Mouse (Mus musculus): Measurements from ENCODE around the gene Ltbp3. TPM values are rescaled to one million over a fixed set of nuclear protein-coding genes. Genes with fewer than 3 reads are reported as not detected.

Ltbp3 gene
- total RNA-seq, 2 experiments from 2014 or later: 88.0 to 113 TPM

- DNase-seq: no peak
These were observed 16.7 kb upstream of the Ltbp3 start for GRCm38 (mm10) chr19:5723934-5724548.

DNA sequence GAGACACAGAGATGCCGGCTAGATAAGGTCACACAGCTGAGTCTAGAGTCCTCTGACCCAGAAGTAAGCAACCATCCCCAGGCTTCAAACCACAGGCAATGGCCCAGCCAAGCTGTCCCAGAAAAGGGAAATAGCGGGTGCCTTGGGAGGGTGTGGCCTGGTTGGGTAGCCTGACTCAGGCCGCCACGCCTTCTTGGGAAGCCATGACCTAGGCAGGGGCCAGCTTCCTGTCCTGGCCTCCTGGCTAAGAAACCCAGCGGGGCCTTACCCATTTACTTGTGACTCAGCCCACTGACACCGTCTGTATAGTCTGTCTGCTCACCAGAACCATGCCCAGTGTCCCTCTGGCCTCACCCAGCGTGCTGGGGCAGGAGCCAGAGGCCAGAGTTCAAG is 16.2 kb upstream of the Ltbp3 start:
- peak; percentile 74 for DNase-seq

GRCm38 (mm10) chr19:5725029-5725707 is 15.5 kb upstream of the Ltbp3 start:
- DNase-seq: peak; percentile 84

DNA sequence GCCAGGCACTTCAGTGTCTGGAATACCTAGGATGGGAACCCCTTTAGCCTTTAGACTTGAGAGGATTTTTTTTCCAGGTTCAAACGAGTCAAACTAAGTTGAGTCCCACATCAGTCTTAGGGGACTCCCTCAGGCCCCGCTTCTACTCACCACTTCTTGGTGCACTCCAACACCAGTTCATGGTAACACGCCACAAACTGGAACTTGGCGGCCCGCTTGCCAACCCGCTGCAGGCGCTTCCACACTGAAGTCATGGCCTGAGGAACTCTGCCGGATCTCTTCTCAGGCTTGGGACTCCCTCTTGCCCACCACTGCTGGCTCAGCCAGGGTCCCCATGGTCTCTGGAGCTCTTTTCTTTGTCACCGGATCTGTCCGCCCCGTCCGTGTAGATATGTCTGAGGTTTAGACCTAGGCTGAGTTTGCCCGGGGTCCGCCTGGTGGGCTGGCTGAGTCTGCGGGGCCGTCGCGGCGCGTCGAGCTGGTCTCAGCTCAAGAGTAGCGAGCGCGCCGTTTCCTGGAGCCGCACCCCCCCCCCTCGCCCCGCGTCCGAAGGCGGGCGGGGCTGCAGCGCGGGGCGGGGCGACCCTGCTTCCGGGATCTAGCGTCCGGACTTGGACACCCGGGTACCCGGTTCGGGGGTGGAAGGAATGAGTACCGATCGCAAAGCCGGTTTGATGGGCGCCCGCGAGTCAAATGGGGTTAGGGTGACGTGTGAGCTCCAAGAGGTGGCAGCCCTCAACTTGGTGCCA is 14.8 kb upstream of the Ltbp3 start, which contains the start of gene Ehbp1l1:
TSS of gene Ehbp1l1 (minus strand) at position 551 of the 749 bp plus-strand sequence.
- peak; percentile 87 for DNase-seq

GRCm38 (mm10) chr19:5726961-5727578 is 13.6 kb upstream of the Ltbp3 start:
- no peak for DNase-seq

GRCm38 (mm10) chr19:5727701-5728100 is 13.0 kb upstream of the Ltbp3 start:
- DNase-seq: peak; percentile 96

DNA sequence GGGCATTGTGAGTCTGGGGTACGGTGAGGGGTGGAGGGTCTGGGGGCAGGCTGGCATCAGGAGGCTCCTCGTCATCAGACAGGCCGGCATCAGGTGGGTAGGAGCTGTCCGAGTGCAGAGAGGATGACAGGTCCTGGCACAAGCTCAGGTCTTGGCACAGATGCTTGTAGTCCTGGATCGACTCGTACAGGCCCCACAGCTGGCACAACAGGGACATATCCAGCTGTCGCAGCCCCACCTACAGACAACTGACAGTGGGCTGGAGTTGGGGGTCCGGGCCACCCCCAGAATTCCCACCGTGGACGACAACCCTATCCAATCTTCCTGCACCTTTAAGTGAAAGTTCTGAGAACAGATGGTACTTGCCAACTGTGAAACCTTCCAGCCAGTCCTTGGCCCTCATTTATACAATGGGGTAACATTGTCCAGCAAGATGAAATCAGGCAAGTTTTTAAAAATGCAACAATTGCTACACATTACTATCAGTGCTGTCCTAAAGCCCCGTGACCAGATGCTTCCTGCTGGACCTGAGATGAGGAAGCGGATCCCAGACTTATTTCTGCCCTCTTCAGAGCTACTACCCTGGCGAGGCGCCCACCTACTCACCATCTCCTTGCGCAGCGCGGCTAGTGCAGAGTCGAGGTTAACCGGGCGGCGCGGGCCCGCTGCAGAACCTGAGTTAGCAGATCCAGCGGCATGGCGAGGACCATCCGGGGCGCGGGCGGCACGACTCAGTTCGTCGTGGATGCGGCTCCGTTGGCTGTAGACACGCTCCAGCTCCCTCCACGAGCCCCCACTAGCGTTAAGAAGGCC is 11.9 kb upstream of the Ltbp3 start:
- peak; percentile 85 for DNase-seq

DNA sequence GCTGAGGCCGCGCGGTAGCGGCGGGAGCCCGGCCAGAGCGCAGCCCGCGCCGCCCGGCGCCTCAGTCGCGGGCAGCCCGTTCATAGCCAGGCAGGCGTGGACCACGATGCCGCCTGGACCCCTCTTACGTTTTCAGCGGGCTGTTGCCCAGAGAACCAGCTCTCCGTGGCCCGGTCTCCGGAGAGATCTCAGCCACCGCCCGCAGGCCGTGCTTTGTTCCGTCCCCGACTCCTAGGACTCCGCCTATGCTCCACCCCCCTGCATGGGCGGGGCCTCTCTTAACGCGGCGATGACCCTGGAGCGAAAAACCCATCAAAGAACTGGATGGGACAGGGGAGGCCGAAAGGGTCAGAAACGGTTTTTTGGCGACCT is 11.3 kb upstream of the Ltbp3 start, which contains the start of gene Fam89b:
TSS of gene Fam89b (minus strand) at position 210 of the 372 bp plus-strand sequence.
- peak; percentile 92 for DNase-seq

- DNase-seq: no peak
These were observed 10.2 kb upstream of the Ltbp3 start for GRCm38 (mm10) chr19:5730314-5731186.

DNA sequence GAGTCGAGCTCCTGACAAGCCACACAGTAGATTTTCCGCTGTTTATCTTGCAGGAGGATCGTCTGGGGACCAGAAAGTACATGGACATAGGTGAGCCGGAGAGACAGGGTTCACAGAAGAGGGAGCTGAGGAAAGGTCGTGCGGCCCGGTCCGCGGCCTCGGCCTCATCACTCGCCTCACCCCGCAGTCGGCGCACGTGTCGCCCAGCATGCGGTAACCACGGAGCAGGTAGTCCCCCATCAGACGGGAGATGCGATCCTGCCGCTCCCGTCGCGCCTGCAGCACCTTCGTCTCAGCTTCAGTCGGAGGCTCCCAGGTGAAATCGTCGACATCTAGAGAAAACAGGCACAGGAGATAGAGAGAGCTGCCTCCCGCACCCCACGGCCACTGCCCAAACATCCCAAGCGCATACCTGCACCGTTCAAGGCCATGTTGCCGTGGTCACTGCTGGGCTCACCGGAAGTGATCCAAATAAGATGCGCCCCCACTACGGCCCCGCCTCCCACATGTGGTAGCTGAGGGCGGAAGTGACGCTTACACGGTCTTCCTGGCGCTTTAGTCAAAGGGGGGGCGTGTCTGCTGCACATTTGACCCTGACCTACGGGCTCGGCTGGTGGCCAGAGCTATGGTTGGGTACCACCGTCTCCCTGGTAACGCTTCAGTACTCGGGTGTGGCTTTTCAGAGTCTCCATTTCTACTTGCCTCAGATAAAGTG is 9.3 kb upstream of the Ltbp3 start:
- DNase-seq: peak; percentile 91

GRCm38 (mm10) chr19:5734325-5734724 is 6.4 kb upstream of the Ltbp3 start:
- no peak for DNase-seq

- DNase-seq: no peak
These were observed 1.3 kb upstream of the Ltbp3 start for GRCm38 (mm10) chr19:5739446-5739845.

DNA sequence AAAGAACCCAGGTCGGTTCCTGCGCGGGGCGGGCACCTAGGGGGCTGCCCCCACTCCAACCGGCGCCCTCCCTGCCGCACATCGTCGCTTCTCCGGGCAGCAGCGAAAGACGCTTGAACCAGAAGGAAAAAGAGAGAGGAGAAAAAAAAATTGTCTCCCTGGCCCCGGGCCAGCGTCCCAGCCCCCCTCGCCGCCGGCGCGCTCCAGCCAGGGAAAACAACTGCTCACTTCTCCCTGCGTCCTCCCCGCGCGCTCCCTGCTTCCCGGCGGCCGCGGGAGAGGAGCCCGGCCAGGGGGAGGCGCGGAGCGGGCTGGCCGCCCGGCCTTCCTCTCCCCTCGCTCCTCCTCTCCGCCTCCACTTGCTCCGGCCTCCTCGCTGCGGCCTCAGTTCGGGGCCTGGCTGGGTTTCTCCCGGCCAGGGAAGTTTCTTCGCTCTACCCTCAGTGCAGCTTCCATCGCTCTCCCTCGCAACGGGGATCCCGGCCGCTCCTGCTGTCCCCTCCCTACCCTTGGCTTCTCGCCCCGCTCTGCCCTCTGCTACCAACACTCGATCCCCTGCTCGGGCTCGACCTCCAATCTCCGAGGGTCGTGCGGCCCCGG is 1.0 kb downstream of the Ltbp3 start:
- DNase-seq: peak; percentile 88

- DNase-seq: peak; percentile 62
These were observed 1.5 kb downstream of the Ltbp3 start for GRCm38 (mm10) chr19:5742241-5742641.

- no peak for DNase-seq
These were observed 2.9 kb downstream of the Ltbp3 start for GRCm38 (mm10) chr19:5743576-5743975.

GRCm38 (mm10) chr19:5745756-5746710 is 5.3 kb downstream of the Ltbp3 start:
- peak; percentile 42 for DNase-seq

DNA sequence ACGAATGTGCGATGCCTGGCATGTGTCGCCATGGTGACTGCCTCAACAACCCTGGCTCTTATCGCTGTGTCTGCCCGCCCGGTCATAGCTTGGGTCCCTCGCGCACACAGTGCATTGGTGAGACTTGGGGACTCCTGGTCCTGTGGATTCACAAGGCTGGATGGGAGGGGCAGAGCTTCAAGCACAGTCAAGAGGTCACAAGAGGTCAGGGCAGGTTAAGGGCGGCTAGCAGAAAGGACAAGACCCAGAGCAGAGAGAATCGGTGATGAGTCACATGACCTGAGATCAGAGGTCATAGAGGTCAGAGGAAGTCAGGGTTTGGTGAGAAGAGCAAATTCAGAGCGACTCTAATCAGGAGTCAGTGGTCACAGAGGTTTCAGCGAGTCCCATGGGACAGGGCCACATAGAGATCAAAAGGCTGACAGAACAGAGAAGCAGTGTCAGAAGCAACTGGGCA is 6.2 kb downstream of the Ltbp3 start:
- no peak for DNase-seq

DNA sequence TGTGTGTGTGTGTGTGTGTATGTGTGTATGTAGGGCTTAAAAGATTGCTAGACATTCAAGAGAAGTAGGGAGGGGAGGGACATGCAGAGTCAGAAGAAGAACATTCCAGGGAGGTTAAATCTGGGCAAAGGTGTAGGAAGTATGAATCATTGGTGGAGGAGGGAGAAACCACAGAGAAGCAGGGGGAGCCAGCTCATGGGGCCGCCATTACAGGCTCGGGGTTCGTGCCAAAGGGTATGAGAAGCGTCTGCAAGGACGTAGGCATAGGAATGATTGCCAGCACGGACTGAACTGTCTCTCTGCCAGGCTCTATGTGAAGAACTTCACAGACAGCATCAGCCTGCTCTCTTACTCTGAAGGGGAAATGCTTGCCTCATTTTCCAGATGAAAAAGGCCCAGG is 8.8 kb downstream of the Ltbp3 start:
- DNase-seq: no peak
